Mouse (Mus musculus): Measurements from ENCODE around the gene Paxip1. TPM values are rescaled to one million over a fixed set of nuclear protein-coding genes. Genes with fewer than 3 reads are reported as not detected.

Gene Paxip1
- polyA plus RNA-seq, 1 experiment from 2014 or later, result 34.6 TPM

- Histone ChIP-seq H3K9me3 (ENCODE audit: control insufficient read depth, low read length) (no peaks in the 10 kb centered on the region), H3K36me3 (ENCODE audit: control insufficient read depth, insufficient read depth, low read length) (peaks cover 10% of the 10 kb centered on the region), H3K4me2 (replicated peaks; ENCODE audit: low read depth, low read length) (no peak overlapping the region), H3K27ac (ENCODE audit: low read depth, low read length) (no peak overlapping the region), H3K4me3 (ENCODE audit: low read depth, low read length) (no peak overlapping the region), H3K27me3 (ENCODE audit: control insufficient read depth, insufficient read depth, low read length) (no peaks in the 10 kb centered on the region), H3K9ac (ENCODE audit: low read depth, low read length) (no peak overlapping the region), H3K4me1 (replicated peaks; ENCODE audit: control insufficient read depth, insufficient read depth, low read length) (no peaks in the 10 kb centered on the region)
- WGBS, result 96% methylated on average over 1 of the region's 1 CpGs
- DNase-seq (ENCODE audit: low spot score) (no peak), ATAC-seq (ENCODE audit: low FRiP score) (no peak)
These were observed 46.5 kb downstream of the Paxip1 start for GRCm38 (mm10) chr5:27744944-27745343.

GRCm38 (mm10) chr5:27739216-27739615, 52.3 kb downstream of the Paxip1 start:
- ATAC-seq (ENCODE audit: low FRiP score), result no peak
- no peak overlapping the region for H3K4me2 ChIP-seq (replicated peaks; ENCODE audit: low read depth, low read length)
- no peak overlapping the region for H3K9ac ChIP-seq (ENCODE audit: low read depth, low read length)
- H3K9me3 ChIP-seq (ENCODE audit: control insufficient read depth, low read length), result no peaks in the 10 kb centered on the region; the same call in 1 of the 2 replicates
- no peak for DNase-seq (ENCODE audit: low spot score)
- 0 out of 2 replicates have a peak, but pooled peaks cover 2% of the 10 kb centered on the region for H3K36me3 ChIP-seq (ENCODE audit: control insufficient read depth, insufficient read depth, low read length)
- H3K4me3 ChIP-seq (ENCODE audit: low read depth, low read length), result no peak overlapping the region
- H3K27me3 ChIP-seq (ENCODE audit: control insufficient read depth, insufficient read depth, low read length), result no peaks in the 10 kb centered on the region
- no peaks in the 10 kb centered on the region for H3K4me1 ChIP-seq (replicated peaks; ENCODE audit: control insufficient read depth, insufficient read depth, low read length)
- H3K27ac ChIP-seq (ENCODE audit: low read depth, low read length), result no peak overlapping the region
- WGBS, result 89% methylated on average over 6 of the region's 6 CpGs

GRCm38 (mm10) chr5:27737168-27737567, 54.3 kb downstream of the Paxip1 start:
- H3K27me3 ChIP-seq (ENCODE audit: control insufficient read depth, insufficient read depth, low read length), result no peaks in the 10 kb centered on the region
- ATAC-seq (ENCODE audit: low FRiP score) (no peak), DNase-seq (ENCODE audit: low spot score) (peak; percentile 71)
- H3K9ac ChIP-seq (ENCODE audit: low read depth, low read length), result no peak overlapping the region
- no peak overlapping the region for H3K4me3 ChIP-seq (ENCODE audit: low read depth, low read length)
- H3K27ac ChIP-seq (ENCODE audit: low read depth, low read length), result no peak overlapping the region
- no peaks in the 10 kb centered on the region for H3K36me3 ChIP-seq (ENCODE audit: control insufficient read depth, insufficient read depth, low read length)
- no peak overlapping the region for H3K4me2 ChIP-seq (replicated peaks; ENCODE audit: low read depth, low read length)
- H3K9me3 ChIP-seq (ENCODE audit: control insufficient read depth, low read length), result no peaks in the 10 kb centered on the region; the same call in 1 of the 2 replicates
- 17% methylated on average over 3 of the region's 3 CpGs for WGBS
- no peaks in the 10 kb centered on the region for H3K4me1 ChIP-seq (replicated peaks; ENCODE audit: control insufficient read depth, insufficient read depth, low read length)

- no peak for DNase-seq (ENCODE audit: low spot score)
- WGBS, result 80% methylated on average over 5 of the region's 5 CpGs
- ATAC-seq (ENCODE audit: low FRiP score), result no peak
These were observed 59.1 kb downstream of the Paxip1 start for GRCm38 (mm10) chr5:27732288-27732868.

GRCm38 (mm10) chr5:27731392-27731791, 60.1 kb downstream of the Paxip1 start:
- WGBS, result 67% methylated on average over 1 of the region's 1 CpGs
- Histone ChIP-seq H3K4me1 (replicated peaks; ENCODE audit: control insufficient read depth, insufficient read depth, low read length) (no peaks in the 10 kb centered on the region), H3K27me3 (ENCODE audit: control insufficient read depth, insufficient read depth, low read length) (no peaks in the 10 kb centered on the region), H3K36me3 (ENCODE audit: control insufficient read depth, insufficient read depth, low read length) (no peaks in the 10 kb centered on the region), H3K4me2 (replicated peaks; ENCODE audit: low read depth, low read length) (no peak overlapping the region), H3K4me3 (ENCODE audit: low read depth, low read length) (no peak overlapping the region), H3K9me3 (ENCODE audit: control insufficient read depth, low read length) (no peaks in the 10 kb centered on the region; the same call in 1 of the 2 replicates), H3K27ac (ENCODE audit: low read depth, low read length) (no peak overlapping the region), H3K9ac (ENCODE audit: low read depth, low read length) (no peak overlapping the region)
- no peak for DNase-seq (ENCODE audit: low spot score)
- no peak for ATAC-seq (ENCODE audit: low FRiP score)

More at GRCm38 (mm10) chr5:27732288-27732868, 59.1 kb downstream of the Paxip1 start:
- H3K4me1 ChIP-seq (replicated peaks; ENCODE audit: control insufficient read depth, insufficient read depth, low read length), result no peaks in the 10 kb centered on the region
- H3K9ac ChIP-seq (ENCODE audit: low read depth, low read length), result no peak overlapping the region
- no peaks in the 10 kb centered on the region for H3K36me3 ChIP-seq (ENCODE audit: control insufficient read depth, insufficient read depth, low read length)
- no peaks in the 10 kb centered on the region; the same call in 1 of the 2 replicates for H3K9me3 ChIP-seq (ENCODE audit: control insufficient read depth, low read length)
- H3K4me2 ChIP-seq (replicated peaks; ENCODE audit: low read depth, low read length), result no peak overlapping the region
- H3K27me3 ChIP-seq (ENCODE audit: control insufficient read depth, insufficient read depth, low read length), result no peaks in the 10 kb centered on the region
- no peak overlapping the region for H3K4me3 ChIP-seq (ENCODE audit: low read depth, low read length)
- no peak overlapping the region for H3K27ac ChIP-seq (ENCODE audit: low read depth, low read length)

GRCm38 (mm10) chr5:27730666-27731065, 60.8 kb downstream of the Paxip1 start:
- no peak for ATAC-seq (ENCODE audit: low FRiP score)
- no peak overlapping the region for H3K27ac ChIP-seq (ENCODE audit: low read depth, low read length)
- H3K4me2 ChIP-seq (replicated peaks; ENCODE audit: low read depth, low read length), result no peak overlapping the region
- no peak overlapping the region for H3K9ac ChIP-seq (ENCODE audit: low read depth, low read length)
- DNase-seq (ENCODE audit: low spot score), result no peak
- H3K4me3 ChIP-seq (ENCODE audit: low read depth, low read length), result no peak overlapping the region
- no peaks in the 10 kb centered on the region; the same call in 1 of the 2 replicates for H3K9me3 ChIP-seq (ENCODE audit: control insufficient read depth, low read length)
- H3K27me3 ChIP-seq (ENCODE audit: control insufficient read depth, insufficient read depth, low read length), result no peaks in the 10 kb centered on the region
- H3K4me1 ChIP-seq (replicated peaks; ENCODE audit: control insufficient read depth, insufficient read depth, low read length), result no peaks in the 10 kb centered on the region
- WGBS, result 82% methylated on average over 5 of the region's 5 CpGs
- no peaks in the 10 kb centered on the region for H3K36me3 ChIP-seq (ENCODE audit: control insufficient read depth, insufficient read depth, low read length)

GRCm38 (mm10) chr5:27724460-27724859, 67.0 kb downstream of the Paxip1 start:
- no peak for DNase-seq (ENCODE audit: low spot score)
- Histone ChIP-seq H3K36me3 (ENCODE audit: control insufficient read depth, insufficient read depth, low read length) (no peaks in the 10 kb centered on the region), H3K4me2 (replicated peaks; ENCODE audit: low read depth, low read length) (no peak overlapping the region), H3K9me3 (ENCODE audit: control insufficient read depth, low read length) (no peaks in the 10 kb centered on the region), H3K9ac (ENCODE audit: low read depth, low read length) (no peak overlapping the region), H3K4me3 (ENCODE audit: low read depth, low read length) (no peak overlapping the region), H3K27me3 (ENCODE audit: control insufficient read depth, insufficient read depth, low read length) (no peaks in the 10 kb centered on the region), H3K27ac (ENCODE audit: low read depth, low read length) (no peak overlapping the region), H3K4me1 (replicated peaks; ENCODE audit: control insufficient read depth, insufficient read depth, low read length) (no peaks in the 10 kb centered on the region)
- WGBS, result 28% methylated on average over 2 of the region's 2 CpGs
- no peak for ATAC-seq (ENCODE audit: low FRiP score)

- no peaks in the 10 kb centered on the region for H3K4me1 ChIP-seq (replicated peaks; ENCODE audit: control insufficient read depth, insufficient read depth, low read length)
- ATAC-seq (ENCODE audit: low FRiP score), result no peak
- H3K4me3 ChIP-seq (ENCODE audit: low read depth, low read length), result no peak overlapping the region
- no peak overlapping the region for H3K9ac ChIP-seq (ENCODE audit: low read depth, low read length)
- no peak overlapping the region for H3K27ac ChIP-seq (ENCODE audit: low read depth, low read length)
- no peaks in the 10 kb centered on the region for H3K27me3 ChIP-seq (ENCODE audit: control insufficient read depth, insufficient read depth, low read length)
- no peaks in the 10 kb centered on the region for H3K9me3 ChIP-seq (ENCODE audit: control insufficient read depth, low read length)
- no peaks in the 10 kb centered on the region for H3K36me3 ChIP-seq (ENCODE audit: control insufficient read depth, insufficient read depth, low read length)
- WGBS, result 85% methylated on average over 2 of the region's 2 CpGs
- no peak overlapping the region for H3K4me2 ChIP-seq (replicated peaks; ENCODE audit: low read depth, low read length)
- no peak for DNase-seq (ENCODE audit: low spot score)
These were observed 72.2 kb downstream of the Paxip1 start for GRCm38 (mm10) chr5:27719311-27719710.

- Histone ChIP-seq H3K27me3 (ENCODE audit: control insufficient read depth, insufficient read depth, low read length) (no peaks in the 10 kb centered on the region), H3K9ac (ENCODE audit: low read depth, low read length) (no peak overlapping the region), H3K27ac (ENCODE audit: low read depth, low read length) (no peak overlapping the region), H3K4me1 (replicated peaks; ENCODE audit: control insufficient read depth, insufficient read depth, low read length) (no peaks in the 10 kb centered on the region), H3K4me2 (replicated peaks; ENCODE audit: low read depth, low read length) (no peak overlapping the region), H3K9me3 (ENCODE audit: control insufficient read depth, low read length) (no peaks in the 10 kb centered on the region), H3K36me3 (ENCODE audit: control insufficient read depth, insufficient read depth, low read length) (no peaks in the 10 kb centered on the region), H3K4me3 (ENCODE audit: low read depth, low read length) (no peak overlapping the region)
- DNase-seq (ENCODE audit: low spot score) (no peak), ATAC-seq (ENCODE audit: low FRiP score) (no peak)
These were observed 74.2 kb downstream of the Paxip1 start for GRCm38 (mm10) chr5:27717301-27717700.

Data from hindbrain, embryonic 11.5 days (tissue).